Mouse (Mus musculus) testis, adult 2 months (tissue): ENCODE data around the gene Prkar2a. TPM values are rescaled to one million over a fixed set of nuclear protein-coding genes. Genes with fewer than 3 reads are reported as not detected.

Experiments used
- H3K27ac ChIP-seq: fragments of 200-500 bp; 2 replicates; pipeline ENCODE4 v1.5.1; 2012; ENCODE audit warnings: low read depth, low read length; ENCODE audit not compliant: control insufficient read depth, insufficient read depth
- H3K27me3 ChIP-seq: fragments of 200-500 bp; 2 replicates; pipeline ENCODE4 v1.6.1; 2012; ENCODE audit warnings: mild to moderate bottlenecking, low read length, moderate library complexity; ENCODE audit not compliant: control insufficient read depth, insufficient read depth
- H3K36me3 ChIP-seq: fragments of 200-500 bp; 2 replicates; pipeline ENCODE4 v1.6.1; 2012; ENCODE audit warnings: mild to moderate bottlenecking, low read length; ENCODE audit not compliant: control insufficient read depth, insufficient read depth
- H3K4me1 ChIP-seq: fragments of 200-500 bp; 2 replicates; pipeline ENCODE4 v1.6.1; 2012; ENCODE audit warnings: low read length; ENCODE audit not compliant: control insufficient read depth, insufficient read depth
- H3K4me3 ChIP-seq: fragments of 200-500 bp; 2 replicates; pipeline ENCODE4 v1.5.1; 2012; ENCODE audit warnings: low read depth, mild to moderate bottlenecking, low read length, moderate library complexity, mixed read lengths; ENCODE audit not compliant: control insufficient read depth
- CTCF ChIP-seq: fragments of 200-500 bp; IDR thresholded peaks from 2 replicates; pipeline ENCODE4 v1.5.1; 2012; ENCODE audit warnings: low read depth, mild to moderate bottlenecking, inconsistent platforms, low read length, moderate library complexity; ENCODE audit not compliant: control insufficient read depth, insufficient read depth, insufficient replicate concordance
- POLR2A ChIP-seq: fragments of 200-500 bp; IDR thresholded peaks from 2 replicates; pipeline ENCODE4 v1.6.1; 2012; ENCODE audit warnings: low read depth, mild to moderate bottlenecking, inconsistent platforms, low read length, moderate library complexity; ENCODE audit not compliant: control insufficient read depth
- polyA plus RNA-seq: library from polyadenylated mRNA; depleted of rRNA; stranded (reverse); fragments of >200 nt; gene quantifications from 2 replicates; pipeline ENCODE4 v1.2.3, GENCODE M21; 2012

The Prkar2a gene
- polyA plus RNA-seq, 1 experiment = 112 TPM

DNA sequence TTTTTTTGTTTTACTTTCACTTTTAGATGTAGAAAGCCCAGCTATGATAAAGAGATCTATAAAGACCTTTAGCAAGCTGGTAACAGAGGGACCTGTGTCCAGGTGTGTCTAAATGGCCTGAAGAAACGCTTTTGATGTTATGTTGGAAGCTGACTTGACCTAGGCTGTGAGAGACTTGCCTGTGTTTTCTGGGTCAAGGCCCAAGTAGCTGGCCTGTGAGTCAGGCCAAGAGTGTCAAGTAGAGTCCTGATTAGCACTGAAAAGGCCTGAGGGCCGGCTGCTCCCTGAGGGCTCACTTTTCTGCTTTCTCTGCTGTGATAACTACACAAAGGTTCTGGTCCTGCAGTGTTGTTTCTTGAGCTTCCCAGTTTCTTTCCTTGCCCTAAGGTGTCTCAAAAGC lies 1.4 kb upstream of the Prkar2a start:
- H3K27me3 ChIP-seq = no peaks in the 10 kb centered on the region
- H3K4me1 ChIP-seq = peaks cover 12% of the 10 kb centered on the region
- no peak for TF ChIP-seq POLR2A
- H3K36me3 ChIP-seq = peaks cover 1% of the 10 kb centered on the region; the same call in 1 of the 2 replicates
- H3K27ac ChIP-seq = no peak overlapping the region
- H3K4me3 ChIP-seq = peak overlapping the region; percentile 7; the same call in 1 of the 2 replicates

DNA sequence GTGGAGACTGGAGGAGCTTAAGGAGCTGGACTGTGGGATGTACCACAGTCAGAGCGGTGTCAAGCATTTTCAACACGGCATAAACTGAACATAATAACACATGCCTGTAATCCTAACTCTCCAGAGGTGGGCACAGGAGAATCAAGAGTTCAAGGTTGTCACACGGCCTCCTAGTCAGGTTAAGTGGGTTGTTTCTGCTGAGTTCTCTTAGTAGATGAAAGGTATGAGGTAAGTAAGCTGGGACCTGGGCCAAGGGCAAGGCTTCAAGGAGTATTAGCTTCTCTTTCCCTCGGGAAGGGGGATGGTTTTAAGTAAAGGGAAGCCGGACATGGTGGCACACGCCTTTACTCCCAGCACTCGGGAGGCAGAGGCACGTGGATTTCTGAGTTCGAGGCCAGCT lies 663 bp upstream of the Prkar2a start:
- Histone ChIP-seq H3K36me3 (no peaks in the 10 kb centered on the region; the same call in 1 of the 2 replicates), H3K4me1 (peaks cover 16% of the 10 kb centered on the region), H3K4me3 (peak overlapping the region; percentile 30), H3K27me3 (no peaks in the 10 kb centered on the region), H3K27ac (no peak overlapping the region)
- TF ChIP-seq CTCF = no peak
- no peak for TF ChIP-seq POLR2A

DNA sequence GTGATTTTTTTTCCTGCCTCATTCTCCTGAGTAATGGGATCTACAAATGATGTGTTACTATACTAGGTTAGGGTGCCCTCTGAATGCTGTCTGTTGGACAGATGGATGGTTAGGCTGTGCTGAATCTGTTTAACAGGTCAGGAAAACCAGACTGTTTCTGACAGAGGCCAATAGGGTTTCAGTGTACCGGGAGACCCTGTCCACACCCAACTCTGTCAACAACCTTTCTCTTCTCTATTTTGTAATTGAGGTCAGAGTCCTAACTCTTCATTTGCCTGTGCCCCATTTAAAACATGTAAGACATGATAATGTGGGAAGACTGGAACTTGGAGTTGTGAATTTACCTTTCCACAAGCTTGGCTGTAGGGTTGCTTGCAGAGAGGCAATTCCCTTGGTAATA lies 879 bp downstream of the Prkar2a start:
- H3K4me3 ChIP-seq = peak overlapping the region; percentile 98; the same call in 1 of the 2 replicates
- H3K27me3 ChIP-seq = no peaks in the 10 kb centered on the region
- H3K4me1 ChIP-seq = peaks cover 16% of the 10 kb centered on the region
- no peak for TF ChIP-seq CTCF
- TF ChIP-seq POLR2A = no peak
- H3K36me3 ChIP-seq = no peaks in the 10 kb centered on the region
- no peak overlapping the region for H3K27ac ChIP-seq

DNA sequence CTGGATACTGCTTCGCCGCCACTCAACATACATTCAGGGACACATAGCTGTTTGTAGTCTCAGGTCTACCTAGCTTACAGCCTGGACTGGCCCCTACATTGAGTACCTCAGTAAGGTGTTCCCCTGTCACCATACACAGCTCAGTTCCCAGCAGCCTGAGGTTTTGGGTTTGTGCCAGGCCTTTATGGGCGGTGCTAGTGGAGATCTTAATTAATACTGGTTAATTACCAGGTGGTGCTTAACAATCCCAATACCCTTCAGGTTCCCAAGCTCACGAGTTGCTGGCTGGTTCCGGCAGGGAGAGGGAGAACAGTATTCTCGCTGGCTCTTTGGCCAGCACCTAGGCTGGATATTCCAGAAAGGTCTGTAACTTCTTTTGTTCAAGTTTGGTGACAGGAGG lies 1.8 kb downstream of the Prkar2a start:
- no peaks in the 10 kb centered on the region for H3K36me3 ChIP-seq
- H3K4me3 ChIP-seq = peak overlapping the region; percentile 98
- H3K27ac ChIP-seq = no peak overlapping the region
- peaks cover 16% of the 10 kb centered on the region for H3K4me1 ChIP-seq
- TF ChIP-seq POLR2A (no peak), CTCF (no peak)
- no peaks in the 10 kb centered on the region for H3K27me3 ChIP-seq

DNA sequence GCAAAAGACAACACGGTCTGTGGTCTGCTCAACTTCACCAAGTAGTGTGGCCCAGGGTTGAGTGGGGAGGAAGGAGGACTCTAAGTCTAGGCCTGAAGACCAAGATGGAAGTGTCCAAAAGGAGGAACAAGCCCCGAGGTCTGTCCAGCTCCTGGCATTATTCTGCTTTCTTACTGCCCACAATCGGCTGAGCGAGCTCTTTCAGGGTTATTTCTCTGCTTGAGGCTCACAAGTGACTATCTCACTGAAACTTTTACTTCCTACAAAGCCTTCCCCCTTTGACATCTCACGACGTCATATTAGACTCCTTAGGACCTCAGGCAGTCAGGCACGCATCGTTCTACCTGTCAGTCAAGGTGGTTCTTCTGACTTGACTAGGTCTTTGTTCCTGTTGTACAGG lies 2.3 kb downstream of the Prkar2a start:
- Histone ChIP-seq H3K36me3 (no peaks in the 10 kb centered on the region), H3K4me1 (peaks cover 16% of the 10 kb centered on the region), H3K27ac (peak overlapping the region; percentile 44; the same call in 1 of the 2 replicates), H3K4me3 (peak overlapping the region; percentile 98), H3K27me3 (no peaks in the 10 kb centered on the region)
- no peak for TF ChIP-seq CTCF
- no peak for TF ChIP-seq POLR2A

DNA sequence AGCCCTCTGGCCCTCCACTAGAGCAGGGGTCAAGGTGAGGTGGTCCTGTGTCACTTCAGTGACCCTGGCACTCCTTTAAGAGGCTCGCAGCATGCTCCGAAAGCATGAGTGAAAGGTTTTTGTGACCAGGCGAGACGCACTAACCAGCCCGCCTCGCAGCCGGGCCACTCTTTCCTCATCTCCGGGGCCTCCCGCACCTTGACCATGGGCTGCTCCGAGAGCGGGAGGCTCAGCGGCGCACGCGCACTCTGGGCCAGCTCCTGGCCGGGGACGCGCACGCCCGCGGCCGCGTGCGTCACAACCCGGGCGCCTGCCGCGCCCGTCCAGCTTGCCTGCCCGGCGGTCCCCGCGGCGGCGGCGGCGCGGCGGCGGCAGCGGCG lies 2.7 kb downstream of the Prkar2a start:
- Histone ChIP-seq H3K27me3 (no peaks in the 10 kb centered on the region), H3K4me3 (peak overlapping the region; percentile 98), H3K36me3 (no peaks in the 10 kb centered on the region), H3K4me1 (peaks cover 16% of the 10 kb centered on the region), H3K27ac (peak overlapping the region; percentile 44; the same call in 1 of the 2 replicates)
- TF ChIP-seq CTCF (no peak), POLR2A (peak; percentile 82)

DNA sequence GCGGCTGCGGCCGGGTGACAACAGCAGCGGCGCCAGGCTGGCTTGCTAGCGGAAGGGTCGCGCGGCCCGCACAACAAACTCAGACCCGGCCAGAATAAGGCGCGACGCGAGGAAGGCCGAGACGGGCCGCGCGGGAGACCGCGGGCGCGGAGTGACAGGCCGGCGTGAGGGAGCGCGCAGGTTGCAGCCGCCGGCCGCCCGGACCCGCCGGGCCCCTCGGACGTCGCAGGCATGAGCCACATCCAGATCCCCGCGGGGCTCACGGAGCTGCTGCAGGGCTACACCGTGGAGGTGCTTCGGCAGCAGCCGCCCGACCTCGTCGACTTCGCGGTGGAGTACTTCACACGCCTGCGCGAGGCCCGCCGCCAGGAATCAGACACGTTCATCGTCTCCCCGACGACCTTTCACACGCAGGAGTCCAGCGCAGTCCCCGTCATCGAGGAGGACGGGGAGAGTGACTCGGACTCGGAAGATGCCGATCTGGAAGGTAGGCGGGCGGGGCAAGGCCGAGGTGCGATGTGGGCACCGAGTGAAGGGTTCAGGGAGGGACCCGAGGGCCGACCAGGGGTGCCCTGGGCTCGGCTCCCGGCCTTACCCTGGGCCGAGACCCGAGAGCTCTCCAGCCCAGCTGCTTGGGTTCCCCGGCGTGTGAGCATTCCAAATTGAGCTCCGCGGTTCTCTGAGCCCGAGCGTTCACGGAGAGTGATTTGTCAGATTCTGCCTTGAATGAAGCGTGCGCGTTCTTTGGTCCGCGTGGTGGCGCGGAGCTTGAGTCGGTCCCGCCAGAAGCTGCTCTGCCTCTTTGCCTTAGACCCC lies 3.3 kb downstream of the Prkar2a start:
- TF ChIP-seq CTCF (no peak), POLR2A (peak; percentile 5; the same call in 1 of the 2 replicates)
- Histone ChIP-seq H3K27ac (peak overlapping the region; percentile 73), H3K4me3 (peak overlapping the region; percentile 98), H3K27me3 (no peaks in the 10 kb centered on the region), H3K36me3 (no peaks in the 10 kb centered on the region), H3K4me1 (peaks cover 16% of the 10 kb centered on the region)

DNA sequence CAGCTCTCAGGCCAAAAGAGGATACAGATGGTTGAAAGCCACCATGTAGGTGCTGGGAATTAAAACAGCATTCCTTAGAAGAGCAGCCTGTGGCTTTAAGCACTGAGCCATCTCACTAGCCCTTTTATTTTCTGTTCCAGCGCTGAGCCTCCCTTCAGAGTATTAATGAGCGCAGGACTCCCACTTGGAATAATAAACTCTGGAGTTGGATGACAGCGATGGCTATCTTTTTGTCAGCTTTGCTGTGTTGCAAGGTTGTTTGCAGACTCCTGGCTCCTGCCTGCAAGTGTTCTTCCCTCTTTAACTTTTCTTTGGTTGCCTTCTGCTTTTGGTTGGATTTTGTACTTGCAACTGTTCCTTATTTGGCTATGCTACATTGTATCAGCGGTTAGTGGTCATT lies 4.8 kb downstream of the Prkar2a start:
- Histone ChIP-seq H3K27ac (no peak overlapping the region), H3K36me3 (no peaks in the 10 kb centered on the region), H3K27me3 (no peaks in the 10 kb centered on the region), H3K4me1 (peaks cover 16% of the 10 kb centered on the region), H3K4me3 (peak overlapping the region; percentile 25; the same call in 1 of the 2 replicates)
- TF ChIP-seq POLR2A = no peak
